ENCODE assay signal across 17 mouse cellular contexts in the genomic region with DNA sequence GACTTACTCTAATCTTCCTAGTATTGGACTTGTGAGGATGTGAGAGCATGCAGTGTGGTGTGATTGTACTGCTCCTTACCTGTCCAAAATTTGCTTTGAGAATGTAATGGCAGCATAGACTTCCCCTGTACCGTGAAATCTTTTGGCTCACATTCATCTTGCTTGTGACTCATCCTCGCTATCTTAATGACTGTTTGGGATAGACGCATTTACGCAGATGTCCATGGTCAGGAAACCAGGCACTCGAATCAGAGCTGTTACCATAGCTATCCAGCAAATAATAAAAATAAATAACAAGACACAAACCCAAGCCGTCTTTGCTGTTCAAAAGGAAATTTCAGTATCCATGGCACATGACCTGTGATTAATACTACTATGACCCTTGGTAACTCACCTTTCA.
DNase-seq lines count a peak whose midpoint lies in the region; ATAC-seq and TF ChIP-seq lines count a peak whose summit lies in the region.
"Had no signal": no experiment of that assay in that cellular context is flagged by ENCODE, and none has a peak within 500 bp of the region (broad histone marks: within the 10 kb centered on the region; RNA-seq: fewer than 3 reads in every experiment).

No protein-coding gene starts in this region.

- peak; percentile 26; the same call in 1 of the 2 replicates for ATAC-seq in stomach, postnatal 0 days (ENCODE audit: low FRiP score, low TSS enrichment)
- no peak for ATAC-seq in kidney, embryonic 14.5 days (ENCODE audit: low FRiP score, low TSS enrichment)
- ATAC-seq: inflammation-experienced regulatory T-cells, adult 6 months had no signal

- no peak overlapping the region for H3K4me3 ChIP-seq in left cerebral cortex, adult 2 months
- H3K4me3 ChIP-seq in stomach, postnatal 0 days (ENCODE audit: low read depth, low read length), result no peak overlapping the region
- no peak overlapping the region for H3K4me3 ChIP-seq in kidney, embryonic 14.5 days (ENCODE audit: low read length)
- H3K4me3 ChIP-seq: embryonic facial prominence, embryonic 13.5 days; hindbrain, embryonic 13.5 days; midbrain, embryonic 12.5 days had no signal

- TF ChIP-seq EP300 in stomach, postnatal 0 days (optimal IDR thresholded peaks at IDR 0.05), result no peak

- H3K36me3 ChIP-seq in stomach, postnatal 0 days (ENCODE audit: control insufficient read depth, insufficient read depth, low read length), result no peaks in the 10 kb centered on the region
- no peaks in the 10 kb centered on the region for H3K36me3 ChIP-seq in kidney, embryonic 14.5 days (ENCODE audit: control insufficient read depth, insufficient read depth, low read length)
- H3K36me3 ChIP-seq: embryonic facial prominence, embryonic 13.5 days; hindbrain, embryonic 13.5 days; midbrain, embryonic 12.5 days had no signal

- no peaks in the 10 kb centered on the region for H3K27me3 ChIP-seq in stomach, postnatal 0 days (ENCODE audit: control insufficient read depth, insufficient read depth, low read length)
- no peaks in the 10 kb centered on the region for H3K27me3 ChIP-seq in kidney, embryonic 14.5 days (ENCODE audit: control insufficient read depth, insufficient read depth, low read length)
- H3K27me3 ChIP-seq: embryonic facial prominence, embryonic 13.5 days; hindbrain, embryonic 13.5 days; midbrain, embryonic 12.5 days had no signal

- peak overlapping the region; percentile 42 for H3K27ac ChIP-seq in left cerebral cortex, adult 2 months
- H3K27ac ChIP-seq in stomach, postnatal 0 days (replicated peaks), result no peak overlapping the region
- H3K27ac ChIP-seq in kidney, embryonic 14.5 days (ENCODE audit: low read depth, low read length), result no peak overlapping the region
- H3K27ac ChIP-seq: embryonic facial prominence, embryonic 13.5 days; midbrain, embryonic 12.5 days had no signal

- no peaks in the 10 kb centered on the region for H3K4me1 ChIP-seq in stomach, postnatal 0 days (replicated peaks; ENCODE audit: control insufficient read depth, insufficient read depth)
- peaks cover 10% of the 10 kb centered on the region for H3K4me1 ChIP-seq in kidney, embryonic 14.5 days (ENCODE audit: control insufficient read depth, insufficient read depth, low read length)

- no peak overlapping the region for H3K9ac ChIP-seq in stomach, postnatal 0 days (ENCODE audit: low read length)
- H3K9ac ChIP-seq in kidney, embryonic 14.5 days (ENCODE audit: low read depth, low read length), result no peak overlapping the region
- H3K9ac ChIP-seq: embryonic facial prominence, embryonic 13.5 days; hindbrain, embryonic 13.5 days; midbrain, embryonic 12.5 days had no signal

- no peak overlapping the region for H3K4me2 ChIP-seq in stomach, postnatal 0 days (replicated peaks; ENCODE audit: low read depth)
- H3K4me2 ChIP-seq in kidney, embryonic 14.5 days (replicated peaks; ENCODE audit: low read depth, low read length), result no peak overlapping the region
- H3K4me2 ChIP-seq: liver, embryonic 11.5 days; midbrain, embryonic 12.5 days had no signal

- intact Hi-C loops in left cerebral cortex, adult 2 months (cut with DNase I), result no loop called here
- intact Hi-C loops in left cerebral cortex, postnatal 10 days (cut with DNase I), result no loop called here

- no peak for TF ChIP-seq CTCF in left cerebral cortex, adult 2 months (IDR thresholded peaks at IDR 0.05)
- no peak for TF ChIP-seq CTCF in stomach, postnatal 0 days (IDR thresholded peaks at IDR 0.05; ENCODE audit: low read depth)

- peak; percentile 19 for DNase-seq in adrenal gland, adult 8-10 months
- no peak for DNase-seq in adrenal gland, adult 18-20 months (ENCODE audit: low spot score in 2 of 2)
- DNase-seq in left cerebral cortex, adult 2 months (ENCODE audit: extremely low spot score in 1 of 2, low spot score in 2 of 2), result no peak
- DNase-seq in left cerebral cortex, postnatal 10 days (ENCODE audit: extremely low spot score in 1 of 2, low spot score in 2 of 2), result no peak
- peak; percentile 18 for DNase-seq in NIH3T3 (ENCODE audit: low read depth)
- no peak for DNase-seq in stomach, postnatal 0 days (ENCODE audit: low spot score)
- DNase-seq: kidney, adult 2 months; kidney, postnatal 36 days; layer of hippocampus, adult 9-11 months; lung, adult 2 months; thymus, postnatal 36 days had no signal

- 48% methylated on average over 6 of the region's 6 CpGs for WGBS in stomach, postnatal 0 days
- WGBS in kidney, embryonic 14.5 days, result 72% methylated on average over 6 of the region's 6 CpGs

- H3K9me3 ChIP-seq in stomach, postnatal 0 days (ENCODE audit: control insufficient read depth, low read length), result no peaks in the 10 kb centered on the region
- no peaks in the 10 kb centered on the region for H3K9me3 ChIP-seq in kidney, embryonic 14.5 days (ENCODE audit: control insufficient read depth, low read length)

Comparison
In these comparisons a context has a peak if more than half of its experiments do, and no peak if none do; other contexts are left out.
1. DNase-seq: peak in adrenal gland, adult 8-10 months (single experiment) and NIH3T3 (single experiment); none in adrenal gland, adult 18-20 months (0 of 2), left cerebral cortex, adult 2 months (0 of 2), left cerebral cortex, postnatal 10 days (0 of 2) and stomach, postnatal 0 days (single experiment).